Mouse (Mus musculus): Measurements from ENCODE around the gene Prkcg. TPM values are rescaled to one million over a fixed set of nuclear protein-coding genes. Genes with fewer than 3 reads are reported as not detected.

Gene Prkcg
- polyA plus RNA-seq, 1 experiment from 2014 or later = 0.35 TPM

- Histone ChIP-seq H3K27me3 (ENCODE audit: insufficient read depth, poor library complexity, severe bottlenecking) (peaks cover 10% of the 10 kb centered on the region), H3K36me3 (no peaks in the 10 kb centered on the region), H3K4me1 (no peaks in the 10 kb centered on the region), H3K4me3 (no peak overlapping the region), H3K27ac (no peak overlapping the region), H3K9me3 (no peaks in the 10 kb centered on the region)
- WGBS = 75% methylated on average over 1 of the region's 1 CpGs
- DNase-seq (ENCODE audit: low spot score) = no peak
Observed at GRCm38 (mm10) chr7:3360678-3361077, 71.7 kb downstream of the Prkcg start.

DNA sequence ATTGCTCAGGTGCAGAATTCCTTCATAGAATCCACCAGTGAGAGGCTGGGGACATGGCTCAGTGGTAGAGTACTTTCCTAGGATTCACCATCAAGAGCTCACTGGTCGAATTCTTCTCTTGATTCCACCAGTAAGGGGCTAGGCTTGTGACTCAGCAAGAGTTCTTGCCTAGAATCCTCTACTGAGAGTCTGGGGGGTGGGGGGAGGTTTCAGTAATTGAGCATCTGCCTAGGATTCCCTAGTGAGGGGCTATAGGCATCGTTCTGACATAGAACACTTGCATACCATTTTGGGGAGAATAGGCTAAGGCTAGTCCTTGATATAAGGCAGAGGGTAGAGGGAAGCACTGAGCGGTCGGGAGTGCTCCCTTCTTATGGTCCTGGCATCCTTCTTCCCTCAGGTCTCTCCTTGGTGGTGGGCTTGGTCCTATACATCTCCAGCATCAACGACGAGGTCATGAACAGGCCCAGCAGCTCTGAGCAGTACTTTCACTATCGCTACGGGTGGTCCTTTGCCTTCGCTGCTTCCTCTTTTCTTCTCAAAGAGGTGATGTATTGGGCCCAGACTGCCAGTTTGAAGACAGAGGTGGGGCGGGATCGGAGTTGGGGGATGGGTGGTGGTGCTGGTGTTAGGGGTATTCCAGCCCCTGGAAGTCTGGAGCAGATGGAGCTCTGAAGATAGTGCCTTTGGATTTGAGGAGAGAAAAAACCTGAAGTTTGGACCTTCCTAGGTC lies 76.7 kb downstream of the Prkcg start:
- Histone ChIP-seq H3K4me1 (peaks cover 16% of the 10 kb centered on the region), H3K27me3 (ENCODE audit: insufficient read depth, poor library complexity, severe bottlenecking) (peaks cover 43% of the 10 kb centered on the region), H3K27ac (no peak overlapping the region), H3K9me3 (no peaks in the 10 kb centered on the region), H3K36me3 (no peaks in the 10 kb centered on the region), H3K4me3 (no peak overlapping the region)
- WGBS = 25% methylated on average over 11 of the region's 11 CpGs
- no peak for DNase-seq (ENCODE audit: low spot score)

GRCm38 (mm10) chr7:3366705-3367516 lies 77.9 kb downstream of the Prkcg start:
- Histone ChIP-seq H3K9me3 (no peaks in the 10 kb centered on the region), H3K4me3 (peak overlapping the region; percentile 52), H3K36me3 (no peaks in the 10 kb centered on the region), H3K4me1 (peaks cover 16% of the 10 kb centered on the region), H3K27me3 (ENCODE audit: insufficient read depth, poor library complexity, severe bottlenecking) (peaks cover 43% of the 10 kb centered on the region), H3K27ac (no peak overlapping the region)
- 2% methylated on average over 42 of the region's 42 CpGs for WGBS
- DNase-seq (ENCODE audit: low spot score) = no peak

DNA sequence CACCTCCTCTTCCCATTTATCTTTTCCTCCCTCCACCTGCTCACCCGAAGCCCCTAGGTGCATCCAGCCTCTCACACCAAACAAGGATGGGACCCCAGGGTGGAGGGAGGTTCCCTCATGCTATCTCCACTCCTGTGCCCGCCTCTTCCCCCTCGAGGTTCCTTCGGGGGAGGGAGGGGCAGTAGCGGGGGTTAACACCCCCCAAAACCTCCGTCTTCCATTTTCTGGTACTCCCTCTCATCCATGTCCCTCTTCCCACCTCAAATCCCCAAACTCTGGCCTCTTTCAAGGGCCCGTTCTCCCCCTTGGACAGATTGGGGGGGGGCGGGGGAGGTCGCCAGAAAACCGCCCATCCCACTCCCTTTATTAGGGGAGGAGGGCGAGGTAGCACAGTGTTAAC lies 78.6 kb downstream of the Prkcg start:
- peaks cover 43% of the 10 kb centered on the region for H3K27me3 ChIP-seq (ENCODE audit: insufficient read depth, poor library complexity, severe bottlenecking)
- peak overlapping the region; percentile 52 for H3K4me3 ChIP-seq
- no peaks in the 10 kb centered on the region for H3K36me3 ChIP-seq
- no peak for DNase-seq (ENCODE audit: low spot score)
- H3K9me3 ChIP-seq = no peaks in the 10 kb centered on the region
- no peak overlapping the region for H3K27ac ChIP-seq
- WGBS = 5% methylated on average over 11 of the region's 11 CpGs
- peaks cover 16% of the 10 kb centered on the region for H3K4me1 ChIP-seq

DNA sequence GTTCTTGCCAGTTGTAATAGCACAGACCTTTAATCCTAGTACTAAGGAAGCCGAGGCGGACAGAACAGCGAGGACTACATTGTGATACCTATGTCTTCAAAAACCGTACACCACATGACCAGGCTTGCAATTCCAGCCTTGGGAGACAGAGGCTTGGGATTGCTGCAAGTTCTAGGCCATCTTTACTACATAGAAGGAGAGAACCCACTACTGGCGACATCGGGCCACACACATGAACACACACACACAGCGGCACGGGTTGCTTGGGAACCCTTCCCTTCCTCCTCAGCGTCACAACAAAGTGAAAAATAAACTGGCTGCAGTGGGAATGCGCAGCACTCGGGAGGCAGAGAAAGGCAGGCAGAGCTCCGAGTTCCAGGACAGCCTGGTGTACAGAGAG lies 79.3 kb downstream of the Prkcg start:
- no peak for DNase-seq (ENCODE audit: low spot score)
- Histone ChIP-seq H3K36me3 (no peaks in the 10 kb centered on the region), H3K9me3 (no peaks in the 10 kb centered on the region), H3K4me3 (peak overlapping the region; percentile 52; the same call in 1 of the 2 replicates), H3K27ac (no peak overlapping the region), H3K27me3 (ENCODE audit: insufficient read depth, poor library complexity, severe bottlenecking) (peaks cover 43% of the 10 kb centered on the region), H3K4me1 (peaks cover 16% of the 10 kb centered on the region)
- 22% methylated on average over 12 of the region's 12 CpGs for WGBS

DNA sequence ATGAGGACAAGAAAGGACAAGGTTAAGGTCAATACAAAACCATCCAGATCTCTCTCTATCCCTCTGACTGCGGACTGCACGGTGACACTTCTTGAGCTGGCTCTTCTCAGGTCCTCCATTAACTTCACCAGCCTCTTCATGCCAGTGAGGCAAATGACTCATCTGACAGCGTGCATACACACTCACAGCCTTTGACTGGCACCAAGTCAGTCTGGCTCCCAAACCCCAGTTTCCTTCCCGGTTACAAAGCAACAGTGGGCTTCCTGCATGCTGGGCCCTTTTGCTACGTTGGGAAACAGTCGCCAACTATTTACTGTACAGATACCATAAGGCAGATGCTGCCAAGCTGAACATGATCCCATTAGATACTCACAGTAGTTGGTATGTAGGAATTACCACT lies 80.2 kb downstream of the Prkcg start:
- DNase-seq (ENCODE audit: low spot score) = no peak
- peaks cover 43% of the 10 kb centered on the region for H3K27me3 ChIP-seq (ENCODE audit: insufficient read depth, poor library complexity, severe bottlenecking)
- H3K36me3 ChIP-seq = no peaks in the 10 kb centered on the region
- H3K4me1 ChIP-seq = peaks cover 16% of the 10 kb centered on the region
- whole genome bisulfite sequencing = 65% methylated on average over 6 of the region's 6 CpGs
- no peaks in the 10 kb centered on the region for H3K9me3 ChIP-seq
- H3K4me3 ChIP-seq = no peak overlapping the region
- H3K27ac ChIP-seq = no peak overlapping the region

- WGBS = 39% methylated on average over 4 of the region's 4 CpGs
- peaks cover 36% of the 10 kb centered on the region for H3K27me3 ChIP-seq (ENCODE audit: insufficient read depth, poor library complexity, severe bottlenecking)
- H3K9me3 ChIP-seq = no peaks in the 10 kb centered on the region
- H3K27ac ChIP-seq = no peak overlapping the region
- DNase-seq (ENCODE audit: low spot score) = no peak
- H3K4me3 ChIP-seq = no peak overlapping the region
- H3K4me1 ChIP-seq = peaks cover 16% of the 10 kb centered on the region
- H3K36me3 ChIP-seq = no peaks in the 10 kb centered on the region
Observed at GRCm38 (mm10) chr7:3370407-3370806, 81.4 kb downstream of the Prkcg start.

GRCm38 (mm10) chr7:3372376-3372775 lies 83.4 kb downstream of the Prkcg start:
- no peak for DNase-seq (ENCODE audit: low spot score)
- 61% methylated on average over 2 of the region's 2 CpGs for WGBS
- H3K4me3 ChIP-seq = no peak overlapping the region

GRCm38 (mm10) chr7:3373754-3374153 lies 84.8 kb downstream of the Prkcg start:
- H3K4me3 ChIP-seq = no peak overlapping the region
- H3K27me3 ChIP-seq (ENCODE audit: insufficient read depth, poor library complexity, severe bottlenecking) = peaks cover 5% of the 10 kb centered on the region
- WGBS = 88% methylated on average over 8 of the region's 8 CpGs
- no peaks in the 10 kb centered on the region for H3K4me1 ChIP-seq
- DNase-seq (ENCODE audit: low spot score) = no peak
- no peaks in the 10 kb centered on the region for H3K9me3 ChIP-seq
- no peak overlapping the region for H3K27ac ChIP-seq
- no peaks in the 10 kb centered on the region for H3K36me3 ChIP-seq

More at GRCm38 (mm10) chr7:3372376-3372775, 83.4 kb downstream of the Prkcg start:
- H3K27me3 ChIP-seq (ENCODE audit: insufficient read depth, poor library complexity, severe bottlenecking) = peaks cover 16% of the 10 kb centered on the region
- no peaks in the 10 kb centered on the region for H3K36me3 ChIP-seq
- no peaks in the 10 kb centered on the region for H3K9me3 ChIP-seq
- H3K27ac ChIP-seq = no peak overlapping the region
- peaks cover 5% of the 10 kb centered on the region for H3K4me1 ChIP-seq

GRCm38 (mm10) chr7:3376831-3377230 lies 87.9 kb downstream of the Prkcg start:
- DNase-seq (ENCODE audit: low spot score) = no peak
- 45% methylated on average over 4 of the region's 4 CpGs for WGBS
- H3K27ac ChIP-seq = no peak overlapping the region

More at GRCm38 (mm10) chr7:3376831-3377230, 87.9 kb downstream of the Prkcg start:
- Histone ChIP-seq H3K4me3 (no peak overlapping the region), H3K27me3 (ENCODE audit: insufficient read depth, poor library complexity, severe bottlenecking) (no peaks in the 10 kb centered on the region), H3K9me3 (no peaks in the 10 kb centered on the region), H3K4me1 (no peaks in the 10 kb centered on the region), H3K36me3 (no peaks in the 10 kb centered on the region)

Other genes with a start within 250 kb of the Prkcg start
- 0.30 and 0.65 TPM in 2 replicates for gene AU018091, start 120.0 kb upstream of the Prkcg start, polyA plus RNA-seq (2016; fragmentation: Nextera tagmentation; extraction: Ambion mirVana)
- gene Nlrp12, start 39.4 kb upstream of the Prkcg start, polyA plus RNA-seq (2016; fragmentation: Nextera tagmentation; extraction: Ambion mirVana) = 0.06 TPM in 1 of 2 replicates, not detected in the other
- gene Myadm, start 99 bp upstream of the Prkcg start, polyA plus RNA-seq (2016; fragmentation: Nextera tagmentation; extraction: Ambion mirVana) = 127 and 180 TPM in 2 replicates
- gene Cacng7, start 43.8 kb downstream of the Prkcg start, polyA plus RNA-seq (2016; fragmentation: Nextera tagmentation; extraction: Ambion mirVana) = 0.22 and 1.3 TPM in 2 replicates
- 1.8 and 2.3 TPM in 2 replicates for gene Cacng8, start 101.5 kb downstream of the Prkcg start, polyA plus RNA-seq (2016; fragmentation: Nextera tagmentation; extraction: Ambion mirVana)
- gene Cacng6, start 135.0 kb downstream of the Prkcg start, polyA plus RNA-seq (2016; fragmentation: Nextera tagmentation; extraction: Ambion mirVana) = 9.6 and 23.7 TPM in 2 replicates
- gene Tarm1, start 213.4 kb downstream of the Prkcg start, polyA plus RNA-seq (2016; fragmentation: Nextera tagmentation; extraction: Ambion mirVana) = not detected in 2 replicates

Data from heart, embryonic 10.5 days (tissue).